Mouse (Mus musculus) heart, adult 2 months (tissue): ENCODE results near the gene Rnps1. TPM values are rescaled to one million over a fixed set of nuclear protein-coding genes. Genes with fewer than 3 reads are reported as not detected.

Experiments used
- DNase-seq, 2 experiments: peaks; one replicate each; pipeline ENCODE4 v3.0.0; 2021
- H3K27ac ChIP-seq: fragments of 200-600 bp; 2 replicates; pipeline ENCODE4 v1.8.1; 2022
- H3K27me3 ChIP-seq: fragments of 200-500 bp; 2 replicates; pipeline ENCODE4 v1.6.1; 2012; ENCODE audit warnings: mild to moderate bottlenecking, low read length, inconsistent platforms, mixed read lengths; ENCODE audit not compliant: control insufficient read depth, insufficient read depth
- H3K36me3 ChIP-seq: fragments of 200-500 bp; 2 replicates; pipeline ENCODE4 v1.6.1; 2012; ENCODE audit warnings: low read length, inconsistent platforms; ENCODE audit not compliant: control insufficient read depth, insufficient read depth
- H3K4me1 ChIP-seq: fragments of 200-500 bp; 2 replicates; pipeline ENCODE4 v1.6.1; 2011; ENCODE audit warnings: low read length; ENCODE audit not compliant: control insufficient read depth, insufficient read depth
- H3K4me3 ChIP-seq: fragments of 200-600 bp; 2 replicates; pipeline ENCODE4 v1.8.1; 2022
- H3K79me2 ChIP-seq: fragments of 200-500 bp; replicated peaks from 2 replicates; pipeline ENCODE4 v1.6.1; 2012; ENCODE audit warnings: mild to moderate bottlenecking, inconsistent platforms, low read length, moderate library complexity, mixed read lengths; ENCODE audit not compliant: control insufficient read depth, insufficient read depth
- H3K9ac ChIP-seq: fragments of 200-500 bp; 2 replicates; pipeline ENCODE4 v1.6.1; 2012; ENCODE audit warnings: low read depth, mild to moderate bottlenecking, control low read depth, inconsistent platforms, low read length, mixed read lengths
- CTCF ChIP-seq: fragments of 200-600 bp; IDR thresholded peaks from 2 replicates; pipeline ENCODE4 v1.8.1; 2022; ENCODE audit warnings: antibody characterized with exemption, mild to moderate bottlenecking, moderate library complexity
- EP300 ChIP-seq: fragments of 200-500 bp; IDR thresholded peaks from 2 replicates; pipeline ENCODE4 v1.6.1; 2011; ENCODE audit warnings: low read depth, low read length, control low read depth; ENCODE audit not compliant: insufficient read depth
- POLR2A ChIP-seq: fragments of 200-500 bp; IDR thresholded peaks from 2 replicates; pipeline ENCODE4 v1.6.1; 2011; ENCODE audit warnings: mild to moderate bottlenecking, low read depth, low read length, control low read depth; ENCODE audit not compliant: insufficient read depth
- WGBS: fragments of 180-500 bp; shearing (Covaris S2); methylation state at CpG from one replicate; pipeline ENCODE4 v1.1.7; 2018; 5-methylcytosine and 5-hydroxymethylcytosine counted together
- intact Hi-C: fragments of 180-260 bp; cut with DNase I; formaldehyde crosslinking; loops from one replicate; pipeline ENCODE4 v1.15.1; 2025
- polyA plus RNA-seq: library from polyadenylated mRNA; depleted of rRNA; stranded (reverse); fragments of >200 nt; gene quantifications from 2 replicates; pipeline ENCODE4 v1.2.3, GENCODE M21; 2012
- total RNA-seq, 2 experiments: library from RNA; stranded (reverse); gene quantifications; 2 replicates each; pipeline ENCODE4 v1.2.3; 2021

The Rnps1 gene
- total and polyA plus RNA-seq, 3 experiments: 60.0 to 83.0 (median 62.7) TPM

GRCm38 (mm10) chr17:24383789-24384188 is 30.6 kb upstream of the Rnps1 start:
- no peak for TF ChIP-seq POLR2A
- no peak for TF ChIP-seq EP300
- TF ChIP-seq CTCF: no peak
- Histone ChIP-seq H3K36me3 (no peaks in the 10 kb centered on the region), H3K79me2 (no peaks in the 10 kb centered on the region), H3K27ac (no peak overlapping the region), H3K4me1 (no peaks in the 10 kb centered on the region), H3K9ac (no peak overlapping the region), H3K27me3 (no peaks in the 10 kb centered on the region), H3K4me3 (no peak overlapping the region)
- 76% methylated on average over 8 of the region's 8 CpGs for WGBS
- intact Hi-C loops: no loop called here
- no peak for DNase-seq

GRCm38 (mm10) chr17:24388711-24389110 is 25.7 kb upstream of the Rnps1 start:
- WGBS: 93% methylated on average over 5 of the region's 5 CpGs
- no peak overlapping the region for H3K27ac ChIP-seq
- H3K4me1 ChIP-seq: no peaks in the 10 kb centered on the region
- H3K9ac ChIP-seq: no peak overlapping the region
- TF ChIP-seq POLR2A (no peak), EP300 (no peak), CTCF (no peak)
- intact Hi-C loops: no loop called here
- no peaks in the 10 kb centered on the region for H3K27me3 ChIP-seq
- DNase-seq: no peak
- no peak overlapping the region for H3K4me3 ChIP-seq
- H3K36me3 ChIP-seq: no peaks in the 10 kb centered on the region
- no peaks in the 10 kb centered on the region for H3K79me2 ChIP-seq

GRCm38 (mm10) chr17:24389865-24390264 is 24.5 kb upstream of the Rnps1 start:
- no peaks in the 10 kb centered on the region for H3K27me3 ChIP-seq
- intact Hi-C loops: loop anchor here (1.0 to 2.0 kb wide), 2 partner anchors 217 to 238 kb away; no protein-coding TSS in a partner anchor
- H3K4me3 ChIP-seq: no peak overlapping the region
- H3K4me1 ChIP-seq: no peaks in the 10 kb centered on the region
- H3K79me2 ChIP-seq: no peaks in the 10 kb centered on the region
- peak; percentile 30 to 48 for DNase-seq
- no peak for TF ChIP-seq EP300
- TF ChIP-seq CTCF: peak; percentile 86
- TF ChIP-seq POLR2A: no peak
- no peaks in the 10 kb centered on the region for H3K36me3 ChIP-seq
- H3K27ac ChIP-seq: no peak overlapping the region
- WGBS: 11% methylated on average over 2 of the region's 2 CpGs
- H3K9ac ChIP-seq: no peak overlapping the region

- DNase-seq: no peak
- Histone ChIP-seq H3K27ac (no peak overlapping the region), H3K36me3 (no peaks in the 10 kb centered on the region), H3K4me1 (no peaks in the 10 kb centered on the region), H3K4me3 (no peak overlapping the region), H3K79me2 (no peaks in the 10 kb centered on the region), H3K9ac (no peak overlapping the region), H3K27me3 (no peaks in the 10 kb centered on the region)
- intact Hi-C loops: loop anchor here (2.0 kb wide), 1 partner anchor 218 kb away; no protein-coding TSS in a partner anchor
- 72% methylated on average over 8 of the region's 8 CpGs for WGBS
- TF ChIP-seq POLR2A (no peak), CTCF (peak; percentile 61)
Observed at GRCm38 (mm10) chr17:24391149-24391548, 23.2 kb upstream of the Rnps1 start.

- DNase-seq: no peak
Observed at GRCm38 (mm10) chr17:24393527-24393926, 20.8 kb upstream of the Rnps1 start.

GRCm38 (mm10) chr17:24394456-24394855 is 19.9 kb upstream of the Rnps1 start:
- WGBS: 91% methylated on average over 7 of the region's 7 CpGs
- intact Hi-C loops: no loop called here
- Histone ChIP-seq H3K27ac (no peak overlapping the region), H3K79me2 (no peaks in the 10 kb centered on the region), H3K4me1 (no peaks in the 10 kb centered on the region), H3K36me3 (no peaks in the 10 kb centered on the region), H3K9ac (no peak overlapping the region), H3K27me3 (no peaks in the 10 kb centered on the region), H3K4me3 (no peak overlapping the region)
- no peak for DNase-seq
- TF ChIP-seq CTCF (no peak), POLR2A (no peak), EP300 (no peak)

More at GRCm38 (mm10) chr17:24393527-24393926, 20.8 kb upstream of the Rnps1 start:
- Histone ChIP-seq H3K9ac (no peak overlapping the region), H3K36me3 (no peaks in the 10 kb centered on the region), H3K4me1 (no peaks in the 10 kb centered on the region), H3K4me3 (no peak overlapping the region), H3K27ac (no peak overlapping the region), H3K27me3 (no peaks in the 10 kb centered on the region), H3K79me2 (no peaks in the 10 kb centered on the region)
- 65% methylated on average over 4 of the region's 4 CpGs for whole genome bisulfite sequencing
- TF ChIP-seq EP300 (no peak), POLR2A (no peak), CTCF (no peak)
- intact Hi-C loops: no loop called here
